Mouse (Mus musculus): ENCODE measurements around the gene Mast3. TPM values are rescaled to one million over a fixed set of nuclear protein-coding genes. Genes with fewer than 3 reads are reported as not detected.

The Mast3 gene
- polyA plus RNA-seq, 1 experiment from 2014 or later = 9.8 TPM

DNA sequence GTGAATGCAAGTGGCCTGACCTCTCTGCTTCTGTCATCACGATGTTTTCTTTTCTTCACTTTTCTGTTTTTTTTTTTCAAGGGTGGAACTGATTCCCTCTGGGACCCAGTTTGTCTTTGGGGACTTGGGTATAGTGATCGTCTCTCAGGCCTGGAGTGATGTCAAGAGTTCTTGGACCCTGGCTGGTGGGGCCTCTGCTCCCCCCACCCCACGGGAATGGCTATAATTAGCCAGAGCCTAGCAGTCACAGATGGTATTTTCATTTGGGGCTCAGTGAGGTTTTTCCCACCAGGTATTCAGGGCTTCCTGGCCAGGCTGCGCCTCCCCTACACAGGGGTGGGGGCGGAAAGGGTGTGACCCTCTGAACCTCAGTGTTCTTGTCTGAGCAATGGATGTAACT lies 63.2 kb downstream of the Mast3 start:
- H3K27me3 ChIP-seq (ENCODE audit: low read depth, poor library complexity, severe bottlenecking) = peaks cover 80% of the 10 kb centered on the region
- DNase-seq (ENCODE audit: low spot score) = no peak
- 76% methylated on average over 5 of the region's 5 CpGs for WGBS
- no peak overlapping the region for H3K27ac ChIP-seq (replicated peaks)
- no peaks in the 10 kb centered on the region for H3K9me3 ChIP-seq (replicated peaks)
- H3K4me3 ChIP-seq = no peak overlapping the region
- no peaks in the 10 kb centered on the region for H3K36me3 ChIP-seq
- H3K4me1 ChIP-seq = peaks cover 20% of the 10 kb centered on the region

DNA sequence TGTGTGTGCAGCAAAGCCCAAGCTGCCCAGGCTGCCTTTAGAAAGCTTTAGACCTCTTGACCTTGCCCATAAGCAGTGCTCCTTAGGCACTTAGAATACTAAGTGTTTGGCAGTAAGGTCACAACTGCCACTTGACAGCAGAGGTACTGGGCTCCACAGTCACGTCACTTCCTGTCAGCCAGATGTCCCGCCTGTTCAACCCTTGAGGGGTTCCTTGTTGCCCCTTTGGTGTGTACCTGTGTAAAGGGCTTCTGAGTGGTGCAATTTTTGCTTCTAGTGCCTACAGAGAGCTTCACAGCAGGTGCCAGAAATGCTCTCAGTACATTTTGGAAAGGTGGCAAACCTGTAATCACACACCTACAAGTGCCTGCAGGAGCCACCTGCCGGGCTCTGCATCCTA lies 66.6 kb downstream of the Mast3 start:
- Histone ChIP-seq H3K4me1 (peaks cover 7% of the 10 kb centered on the region), H3K4me3 (no peak overlapping the region), H3K27ac (replicated peaks) (no peak overlapping the region), H3K36me3 (no peaks in the 10 kb centered on the region), H3K27me3 (ENCODE audit: low read depth, poor library complexity, severe bottlenecking) (peaks cover 51% of the 10 kb centered on the region), H3K9me3 (replicated peaks) (no peaks in the 10 kb centered on the region)
- WGBS = 86% methylated on average over 3 of the region's 3 CpGs
- no peak for DNase-seq (ENCODE audit: low spot score)

DNA sequence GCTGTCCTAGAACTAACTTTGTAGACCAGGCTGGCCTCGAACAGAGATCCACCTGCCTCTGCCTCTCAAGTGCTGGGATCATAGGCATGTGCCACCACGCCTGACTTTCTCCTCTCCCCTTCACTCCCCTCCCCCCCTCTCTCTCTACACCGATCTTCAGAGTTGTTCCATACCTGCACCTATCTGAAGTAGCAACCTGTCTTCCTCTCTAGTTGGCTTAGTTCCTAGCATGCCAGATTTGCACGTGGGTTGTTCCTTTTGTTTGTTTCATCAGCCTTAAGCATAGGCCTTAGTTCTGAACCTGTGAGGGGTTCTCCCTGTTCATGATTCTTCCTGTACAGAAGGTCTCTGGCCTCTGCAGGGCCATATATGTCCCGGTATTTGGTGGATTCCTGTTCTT lies 67.1 kb downstream of the Mast3 start:
- Histone ChIP-seq H3K27me3 (ENCODE audit: low read depth, poor library complexity, severe bottlenecking) (peaks cover 51% of the 10 kb centered on the region), H3K27ac (replicated peaks) (no peak overlapping the region), H3K9me3 (replicated peaks) (no peaks in the 10 kb centered on the region), H3K4me3 (no peak overlapping the region), H3K4me1 (peaks cover 2% of the 10 kb centered on the region), H3K36me3 (no peaks in the 10 kb centered on the region)
- DNase-seq (ENCODE audit: low spot score) = no peak
- 70% methylated on average over 5 of the region's 5 CpGs for WGBS

DNA sequence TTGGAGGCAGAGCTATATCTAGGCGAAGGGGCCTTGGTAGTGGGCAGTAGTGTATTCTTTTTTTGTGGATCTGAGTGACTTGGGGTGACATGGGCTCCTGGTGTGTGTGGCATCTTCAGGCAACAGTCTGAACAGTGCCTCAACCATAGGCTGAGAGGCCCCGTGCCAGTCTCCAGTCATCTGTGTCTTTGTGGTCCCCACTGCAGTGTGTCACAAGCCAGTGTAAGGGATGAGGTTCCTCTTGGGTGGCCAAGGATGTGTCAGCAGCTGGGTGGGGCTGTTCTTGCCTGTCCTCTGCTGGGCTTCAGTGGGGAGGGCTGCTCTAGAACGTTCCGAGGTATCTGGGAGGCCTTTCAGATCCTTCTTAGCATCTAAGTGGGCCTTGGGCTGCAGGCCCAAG lies 73.9 kb downstream of the Mast3 start:
- no peaks in the 10 kb centered on the region for H3K36me3 ChIP-seq
- peaks cover 76% of the 10 kb centered on the region for H3K27me3 ChIP-seq (ENCODE audit: low read depth, poor library complexity, severe bottlenecking)
- WGBS = 87% methylated on average over 4 of the region's 4 CpGs
- no peak overlapping the region for H3K4me3 ChIP-seq
- peaks cover 11% of the 10 kb centered on the region for H3K4me1 ChIP-seq
- no peak overlapping the region for H3K27ac ChIP-seq (replicated peaks)
- no peak for DNase-seq (ENCODE audit: low spot score)
- no peaks in the 10 kb centered on the region for H3K9me3 ChIP-seq (replicated peaks)

DNA sequence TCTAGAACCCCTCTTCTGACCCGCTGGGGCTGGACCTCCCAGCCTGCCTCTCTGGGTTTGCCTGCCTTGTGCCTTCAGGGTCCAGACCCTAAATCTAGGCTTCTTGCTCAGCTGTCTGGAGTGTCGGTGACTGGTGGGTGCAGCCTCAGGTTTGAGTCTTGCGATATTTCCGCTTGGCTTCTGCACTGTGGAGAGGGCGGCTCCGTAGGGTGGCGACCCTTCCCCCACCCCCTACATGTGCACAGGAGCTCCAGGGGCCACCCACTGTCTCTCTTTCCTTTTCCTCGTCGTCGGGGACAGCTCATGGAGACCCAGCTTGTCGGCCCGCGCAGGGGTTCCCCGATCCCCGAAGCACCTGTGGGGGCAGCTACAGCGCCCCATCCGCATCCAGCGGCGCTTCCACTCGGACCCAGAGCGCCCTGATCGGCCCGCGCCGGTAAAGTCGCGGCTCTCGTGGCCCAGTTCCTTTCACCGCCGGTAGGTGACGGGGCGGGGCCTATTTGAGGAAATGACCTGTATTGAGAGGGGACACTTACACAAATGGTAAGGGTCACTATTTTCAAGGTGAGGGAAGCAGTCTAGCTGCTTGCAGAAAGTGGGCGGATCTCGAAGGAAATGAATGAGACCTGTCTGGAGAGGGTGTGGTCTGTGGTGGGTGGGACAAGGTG lies 74.9 kb downstream of the Mast3 start:
- Histone ChIP-seq H3K9me3 (replicated peaks) (no peaks in the 10 kb centered on the region), H3K27ac (replicated peaks) (peak overlapping the region; percentile 49; the same call in 1 of the 2 replicates), H3K36me3 (no peaks in the 10 kb centered on the region), H3K4me1 (peaks cover 11% of the 10 kb centered on the region), H3K27me3 (ENCODE audit: low read depth, poor library complexity, severe bottlenecking) (peaks cover 79% of the 10 kb centered on the region), H3K4me3 (peak overlapping the region; percentile 43)
- 5% methylated on average over 34 of the region's 34 CpGs for WGBS
- no peak for DNase-seq (ENCODE audit: low spot score)

Small RNAs within 50 kb of the gene (microRNA-seq; reads per million reads assigned to microRNA genes)
- not detected for gene Mir7240

Other genes with a start within 250 kb of the Mast3 start
- 126 and 137 TPM in 2 replicates for gene Isyna1, start 210.7 kb downstream of the Mast3 start, polyA plus RNA-seq (2016; fragmentation: Nextera tagmentation; extraction: Ambion mirVana)
- 73.3 and 78.8 TPM in 2 replicates for gene Ssbp4, start 196.2 kb downstream of the Mast3 start, polyA plus RNA-seq (2016; fragmentation: Nextera tagmentation; extraction: Ambion mirVana)
- gene Lrrc25, start 188.9 kb downstream of the Mast3 start, polyA plus RNA-seq (2016; fragmentation: Nextera tagmentation; extraction: Ambion mirVana) = 1.1 and 1.2 TPM in 2 replicates
- gene Gdf15, start 172.6 kb downstream of the Mast3 start, polyA plus RNA-seq (2016; fragmentation: Nextera tagmentation; extraction: Ambion mirVana) = not detected in 2 replicates
- gene Pgpep1, start 144.7 kb downstream of the Mast3 start, polyA plus RNA-seq (2016; fragmentation: Nextera tagmentation; extraction: Ambion mirVana) = 51.8 and 89.7 TPM in 2 replicates
- gene Lsm4, start 131.8 kb downstream of the Mast3 start, polyA plus RNA-seq (2016; fragmentation: Nextera tagmentation; extraction: Ambion mirVana) = 315 and 355 TPM in 2 replicates
- 62.5 and 78.6 TPM in 2 replicates for gene Jund, start 106.1 kb downstream of the Mast3 start, polyA plus RNA-seq (2016; fragmentation: Nextera tagmentation; extraction: Ambion mirVana)
- not detected in 2 replicates for gene Iqcn, start 101.6 kb downstream of the Mast3 start, polyA plus RNA-seq (2016; fragmentation: Nextera tagmentation; extraction: Ambion mirVana)
- not detected in 2 replicates for gene Gm3336, start 86.5 kb downstream of the Mast3 start, polyA plus RNA-seq (2016; fragmentation: Nextera tagmentation; extraction: Ambion mirVana)
- 0.72 and 0.78 TPM in 2 replicates for gene Pde4c, start 81.3 kb downstream of the Mast3 start, polyA plus RNA-seq (2016; fragmentation: Nextera tagmentation; extraction: Ambion mirVana)
- gene Rab3a, start 50.4 kb downstream of the Mast3 start, polyA plus RNA-seq (2016; fragmentation: Nextera tagmentation; extraction: Ambion mirVana) = 17.2 and 40.7 TPM in 2 replicates
- gene Mpv17l2, start 44.1 kb downstream of the Mast3 start, polyA plus RNA-seq (2016; fragmentation: Nextera tagmentation; extraction: Ambion mirVana) = 31.7 and 34.6 TPM in 2 replicates
- gene Pik3r2, start 28.3 kb downstream of the Mast3 start, polyA plus RNA-seq (2016; fragmentation: Nextera tagmentation; extraction: Ambion mirVana) = 66.2 and 66.6 TPM in 2 replicates
- gene Il12rb1, start 3.4 kb upstream of the Mast3 start, polyA plus RNA-seq (2016; fragmentation: Nextera tagmentation; extraction: Ambion mirVana) = 0.05 and 0.11 TPM in 2 replicates
- gene Arrdc2, start 34.7 kb upstream of the Mast3 start, polyA plus RNA-seq (2016; fragmentation: Nextera tagmentation; extraction: Ambion mirVana) = 5.2 and 7.3 TPM in 2 replicates
- gene Kcnn1, start 58.2 kb upstream of the Mast3 start, polyA plus RNA-seq (2016; fragmentation: Nextera tagmentation; extraction: Ambion mirVana) = 9.1 and 13.4 TPM in 2 replicates
- gene Ccdc124, start 68.9 kb upstream of the Mast3 start, polyA plus RNA-seq (2016; fragmentation: Nextera tagmentation; extraction: Ambion mirVana) = 180 and 183 TPM in 2 replicates
- gene Slc5a5, start 87.7 kb upstream of the Mast3 start, polyA plus RNA-seq (2016; fragmentation: Nextera tagmentation; extraction: Ambion mirVana) = 0.42 and 0.63 TPM in 2 replicates
- gene Rpl18a, start 92.4 kb upstream of the Mast3 start, polyA plus RNA-seq (2016; fragmentation: Nextera tagmentation; extraction: Ambion mirVana) = 3,389 and 3,784 TPM in 2 replicates
- gene Map1s, start 100.9 kb upstream of the Mast3 start, polyA plus RNA-seq (2016; fragmentation: Nextera tagmentation; extraction: Ambion mirVana) = 69.4 and 74.0 TPM in 2 replicates